Mouse (Mus musculus) heart, adult 2 months (tissue): ENCODE data around the gene Elmo1. TPM values are rescaled to one million over a fixed set of nuclear protein-coding genes. Genes with fewer than 3 reads are reported as not detected.

Experiments used
- DNase-seq, 2 experiments: peaks; one replicate each; pipeline ENCODE4 v3.0.0; 2021
- H3K27ac ChIP-seq: fragments of 200-600 bp; 2 replicates; pipeline ENCODE4 v1.8.1; 2022
- H3K27me3 ChIP-seq: fragments of 200-500 bp; 2 replicates; pipeline ENCODE4 v1.6.1; 2012; ENCODE audit warnings: mild to moderate bottlenecking, low read length, inconsistent platforms, mixed read lengths; ENCODE audit not compliant: control insufficient read depth, insufficient read depth
- H3K36me3 ChIP-seq: fragments of 200-500 bp; 2 replicates; pipeline ENCODE4 v1.6.1; 2012; ENCODE audit warnings: low read length, inconsistent platforms; ENCODE audit not compliant: control insufficient read depth, insufficient read depth
- H3K4me1 ChIP-seq: fragments of 200-500 bp; 2 replicates; pipeline ENCODE4 v1.6.1; 2011; ENCODE audit warnings: low read length; ENCODE audit not compliant: control insufficient read depth, insufficient read depth
- H3K4me3 ChIP-seq: fragments of 200-600 bp; 2 replicates; pipeline ENCODE4 v1.8.1; 2022
- H3K79me2 ChIP-seq: fragments of 200-500 bp; replicated peaks from 2 replicates; pipeline ENCODE4 v1.6.1; 2012; ENCODE audit warnings: mild to moderate bottlenecking, inconsistent platforms, low read length, moderate library complexity, mixed read lengths; ENCODE audit not compliant: control insufficient read depth, insufficient read depth
- H3K9ac ChIP-seq: fragments of 200-500 bp; 2 replicates; pipeline ENCODE4 v1.6.1; 2012; ENCODE audit warnings: low read depth, mild to moderate bottlenecking, control low read depth, inconsistent platforms, low read length, mixed read lengths
- CTCF ChIP-seq: fragments of 200-600 bp; IDR thresholded peaks from 2 replicates; pipeline ENCODE4 v1.8.1; 2022; ENCODE audit warnings: antibody characterized with exemption, mild to moderate bottlenecking, moderate library complexity
- EP300 ChIP-seq: fragments of 200-500 bp; IDR thresholded peaks from 2 replicates; pipeline ENCODE4 v1.6.1; 2011; ENCODE audit warnings: low read depth, low read length, control low read depth; ENCODE audit not compliant: insufficient read depth
- POLR2A ChIP-seq: fragments of 200-500 bp; IDR thresholded peaks from 2 replicates; pipeline ENCODE4 v1.6.1; 2011; ENCODE audit warnings: mild to moderate bottlenecking, low read depth, low read length, control low read depth; ENCODE audit not compliant: insufficient read depth
- WGBS: fragments of 180-500 bp; shearing (Covaris S2); methylation state at CpG from one replicate; pipeline ENCODE4 v1.1.7; 2018; 5-methylcytosine and 5-hydroxymethylcytosine counted together
- intact Hi-C: fragments of 180-260 bp; cut with DNase I; formaldehyde crosslinking; loops from one replicate; pipeline ENCODE4 v1.15.1; 2025
- polyA plus RNA-seq: library from polyadenylated mRNA; depleted of rRNA; stranded (reverse); fragments of >200 nt; gene quantifications from 2 replicates; pipeline ENCODE4 v1.2.3, GENCODE M21; 2012
- total RNA-seq, 2 experiments: library from RNA; stranded (reverse); gene quantifications; 2 replicates each; pipeline ENCODE4 v1.2.3; 2021

Gene Elmo1
- total and polyA plus RNA-seq, 3 experiments = 7.0 to 9.1 (median 7.1) TPM

DNA sequence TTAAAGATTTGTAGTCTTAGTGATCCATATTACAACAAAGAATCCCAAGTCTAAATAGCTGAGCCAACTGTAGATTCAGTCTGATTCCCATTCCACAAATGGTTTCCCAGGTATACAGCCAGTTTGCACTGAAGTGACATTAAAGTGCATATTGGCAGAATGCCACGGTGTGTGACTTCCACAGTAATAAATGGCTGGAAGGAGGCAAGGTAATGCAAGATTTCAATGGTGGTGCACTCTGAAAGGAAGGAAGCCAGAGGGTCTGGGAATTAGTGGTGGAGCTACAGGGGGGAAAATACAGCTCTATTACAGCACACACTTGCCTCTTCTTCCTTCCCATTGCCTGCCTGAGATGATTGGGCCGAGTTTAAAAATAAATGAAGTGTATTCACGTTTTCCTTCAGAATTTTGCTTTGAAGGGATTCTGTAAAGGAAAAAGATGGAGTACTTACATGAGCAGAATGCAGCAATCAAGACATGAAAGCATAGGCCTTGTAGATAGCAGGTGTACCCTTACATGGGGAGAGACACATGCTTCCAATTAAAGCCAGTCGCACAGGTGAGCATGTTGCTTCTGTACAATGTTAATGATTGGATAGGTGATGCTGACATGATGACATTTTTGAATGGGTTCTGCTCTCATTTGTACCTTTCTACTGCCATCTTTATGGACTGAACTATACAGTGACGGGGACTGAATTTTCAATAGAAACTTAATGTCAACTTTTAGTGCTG, 400.6 kb downstream of the Elmo1 start:
- Histone ChIP-seq H3K9ac (no peak overlapping the region), H3K79me2 (no peaks in the 10 kb centered on the region), H3K27me3 (no peaks in the 10 kb centered on the region), H3K36me3 (peaks cover 5% of the 10 kb centered on the region), H3K27ac (no peak overlapping the region), H3K4me1 (peaks cover 4% of the 10 kb centered on the region; the same call in 1 of the 2 replicates), H3K4me3 (no peak overlapping the region)
- DNase-seq = peak in 1 of 2 experiments; percentile 10
- TF ChIP-seq CTCF (no peak), EP300 (no peak), POLR2A (no peak)
- intact Hi-C loops = no loop called here
- 69% methylated on average over 5 of the region's 5 CpGs for WGBS

DNA sequence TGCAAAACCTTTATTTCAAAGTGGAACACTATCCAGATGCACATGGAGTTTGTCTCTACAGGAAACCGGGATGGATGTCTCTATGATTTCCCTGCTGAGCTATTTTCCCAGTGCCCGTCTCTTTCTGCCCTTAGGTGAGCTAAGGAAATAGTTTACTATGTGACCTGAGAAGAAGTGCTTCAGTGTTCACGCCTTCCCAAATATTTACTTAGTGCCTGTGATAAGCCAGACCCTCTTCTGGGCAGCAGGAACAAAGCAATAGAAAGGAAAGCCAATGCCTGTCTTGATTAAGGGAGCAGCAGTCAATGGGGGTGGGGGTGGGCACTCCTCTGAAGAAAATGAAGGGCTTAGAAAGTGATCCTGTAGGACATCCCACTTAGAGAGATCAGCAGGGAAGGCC, 401.3 kb downstream of the Elmo1 start:
- Histone ChIP-seq H3K79me2 (no peaks in the 10 kb centered on the region), H3K4me1 (peaks cover 4% of the 10 kb centered on the region; the same call in 1 of the 2 replicates), H3K9ac (no peak overlapping the region), H3K27me3 (no peaks in the 10 kb centered on the region), H3K4me3 (no peak overlapping the region), H3K27ac (no peak overlapping the region), H3K36me3 (peaks cover 5% of the 10 kb centered on the region)
- DNase-seq = no peak
- WGBS = 89% methylated on average over 3 of the region's 3 CpGs
- no peak for TF ChIP-seq EP300
- TF ChIP-seq POLR2A = no peak
- TF ChIP-seq CTCF = no peak
- intact Hi-C loops = no loop called here

DNA sequence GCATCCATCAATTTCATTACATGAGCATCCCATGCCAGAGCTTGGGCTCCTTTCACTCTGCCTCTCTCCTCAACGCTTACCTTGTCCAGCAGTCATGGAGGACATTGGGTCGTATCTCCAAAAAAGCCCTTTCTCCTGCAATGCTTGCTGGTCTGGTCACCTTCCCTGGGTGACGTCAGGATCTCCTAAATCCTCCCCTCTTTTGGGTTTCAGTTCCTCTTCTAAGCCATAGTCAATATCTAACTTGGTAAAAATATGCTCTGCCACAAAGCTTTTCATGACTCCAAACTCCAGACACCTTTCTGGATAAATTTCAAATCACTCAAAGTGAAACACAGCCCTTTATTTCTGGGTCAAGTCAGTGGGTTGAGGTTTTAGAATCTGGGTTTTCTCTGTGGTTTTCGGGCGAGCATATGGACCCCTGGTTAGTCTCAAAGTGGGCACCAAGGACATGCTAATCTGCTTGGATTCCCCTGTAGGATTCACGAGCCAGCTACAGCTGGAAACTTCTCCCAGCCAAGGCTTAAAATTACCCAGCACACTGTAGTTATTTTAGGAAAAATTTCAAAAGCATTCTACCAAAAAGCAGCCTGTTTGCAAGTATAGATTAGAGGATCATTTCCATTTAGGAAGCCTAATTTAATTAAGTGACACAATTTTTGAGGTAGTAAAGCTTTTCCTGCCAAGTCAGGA, 403.8 kb downstream of the Elmo1 start:
- 60% methylated on average over 6 of the region's 6 CpGs for WGBS
- intact Hi-C loops = no loop called here

DNA sequence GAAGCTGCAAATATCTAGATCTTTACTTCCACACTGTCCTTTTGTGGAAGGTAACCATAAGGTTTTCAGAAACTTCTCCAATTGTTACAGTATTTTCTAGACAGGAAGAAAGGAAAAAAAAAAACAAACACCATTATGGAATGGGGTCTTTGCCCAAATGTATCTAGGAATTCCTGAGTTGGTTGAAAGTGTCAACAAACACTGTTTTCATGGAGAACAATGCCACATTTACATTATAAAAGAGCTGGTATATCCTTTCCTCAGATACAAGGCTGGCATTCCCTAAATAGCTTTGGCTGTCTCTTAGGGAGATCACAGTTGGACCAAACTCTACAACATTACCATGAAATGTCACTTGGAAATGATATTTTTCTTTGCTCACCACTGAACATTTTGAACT, 411.5 kb downstream of the Elmo1 start:
- intact Hi-C loops = no loop called here
- Histone ChIP-seq H3K4me1 (no peaks in the 10 kb centered on the region), H3K4me3 (no peak overlapping the region), H3K9ac (no peak overlapping the region), H3K27ac (no peak overlapping the region), H3K27me3 (no peaks in the 10 kb centered on the region), H3K36me3 (no peaks in the 10 kb centered on the region), H3K79me2 (no peaks in the 10 kb centered on the region)
- TF ChIP-seq CTCF = no peak
- no peak for TF ChIP-seq EP300
- no peak for TF ChIP-seq POLR2A
- DNase-seq = no peak

More for the DNA sequence above, 403.8 kb downstream of the Elmo1 start:
- Histone ChIP-seq H3K4me3 (no peak overlapping the region), H3K79me2 (no peaks in the 10 kb centered on the region), H3K9ac (no peak overlapping the region), H3K4me1 (peaks cover 4% of the 10 kb centered on the region; the same call in 1 of the 2 replicates), H3K27me3 (no peaks in the 10 kb centered on the region), H3K36me3 (peaks cover 5% of the 10 kb centered on the region), H3K27ac (peak overlapping the region; percentile 23; the same call in 1 of the 2 replicates)
- no peak for TF ChIP-seq POLR2A
- no peak for TF ChIP-seq EP300
- no peak for TF ChIP-seq CTCF
- DNase-seq = no peak

DNA sequence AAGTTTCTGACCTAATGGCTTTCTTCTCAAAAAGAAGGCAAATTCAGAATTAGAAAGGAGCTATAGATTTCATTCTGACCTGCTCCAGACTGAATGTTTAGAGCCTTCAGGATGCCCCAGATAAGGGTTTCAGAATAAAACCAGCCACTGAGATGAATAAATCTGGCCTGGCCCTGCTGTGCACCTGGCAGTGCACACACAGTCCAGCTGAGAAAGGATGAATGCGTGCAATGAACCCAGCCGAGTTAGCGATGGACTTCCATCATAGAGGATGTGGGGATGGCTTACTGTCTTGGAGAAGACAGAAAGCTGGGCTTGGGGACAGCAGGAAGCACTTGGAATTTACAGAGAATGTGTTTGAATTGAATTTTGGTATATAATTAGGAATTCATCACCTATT, 413.0 kb downstream of the Elmo1 start:
- Histone ChIP-seq H3K79me2 (no peaks in the 10 kb centered on the region), H3K36me3 (no peaks in the 10 kb centered on the region), H3K27ac (no peak overlapping the region), H3K4me3 (no peak overlapping the region), H3K9ac (no peak overlapping the region), H3K4me1 (no peaks in the 10 kb centered on the region), H3K27me3 (no peaks in the 10 kb centered on the region)
- TF ChIP-seq EP300 (no peak), POLR2A (no peak), CTCF (no peak)
- 92% methylated on average over 3 of the region's 3 CpGs for WGBS
- intact Hi-C loops = no loop called here
- DNase-seq = no peak

DNA sequence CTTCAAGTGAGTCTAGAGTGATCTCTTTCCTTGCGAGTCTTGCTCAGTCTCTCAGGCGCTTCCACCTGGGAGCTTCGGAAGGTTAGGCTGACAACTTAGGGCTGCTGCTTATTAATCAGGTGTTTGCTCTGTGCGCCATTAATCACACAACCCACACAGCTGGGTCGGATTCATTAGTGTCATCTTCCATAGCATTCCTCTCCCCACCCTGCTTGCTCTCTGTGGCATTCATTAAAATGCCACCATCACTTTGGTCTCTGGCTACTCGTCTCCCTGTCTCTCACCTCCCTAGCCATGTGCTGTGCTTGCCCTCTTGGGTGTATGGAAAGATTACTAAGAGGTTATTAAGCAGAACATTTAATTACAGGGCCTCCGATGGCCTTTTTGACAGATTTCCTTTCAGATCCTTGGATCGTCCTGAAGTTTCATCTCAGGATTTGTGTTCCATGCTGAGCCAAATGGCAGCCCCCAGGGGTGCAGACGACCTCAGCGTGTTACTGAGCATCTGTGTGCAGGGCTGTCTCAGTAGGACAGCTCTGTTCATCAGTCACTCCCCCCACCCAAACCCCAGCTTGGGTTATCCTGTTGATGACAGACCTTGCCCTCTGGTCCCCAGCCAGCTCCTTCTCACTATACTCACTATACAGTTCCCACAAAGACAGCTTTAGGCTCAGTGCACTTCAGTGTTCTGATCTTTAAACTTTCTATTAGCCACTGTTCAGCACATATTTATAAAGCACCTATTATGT, 417.2 kb downstream of the Elmo1 start:
- TF ChIP-seq EP300 (no peak), POLR2A (no peak), CTCF (no peak)
- Histone ChIP-seq H3K27ac (no peak overlapping the region), H3K27me3 (no peaks in the 10 kb centered on the region), H3K36me3 (no peaks in the 10 kb centered on the region), H3K79me2 (no peaks in the 10 kb centered on the region), H3K9ac (no peak overlapping the region), H3K4me1 (no peaks in the 10 kb centered on the region), H3K4me3 (no peak overlapping the region)
- no peak for DNase-seq
- 76% methylated on average over 10 of the region's 10 CpGs for WGBS
- intact Hi-C loops = no loop called here
